Mouse (Mus musculus) neural tube, embryonic 14.5 days (tissue): ENCODE results near the gene Ppfia4. TPM values are rescaled to one million over a fixed set of nuclear protein-coding genes. Genes with fewer than 3 reads are reported as not detected.

Experiments used
- ATAC-seq: fragments of 200-750 bp; cut with Nextera tagmentation; 2 replicates; pipeline ENCODE4 v1.8.0; 2017; ENCODE audit warnings: low read depth, mild to moderate bottlenecking, moderate TSS enrichment, moderate library complexity
- H3K27ac ChIP-seq: fragments of 300-500 bp; sonication (generic); 2 replicates; pipeline ENCODE4 v1.5.1; 2014; ENCODE audit warnings: low read depth, mild to moderate bottlenecking, control low read depth, low read length, moderate library complexity, mixed read lengths
- H3K27me3 ChIP-seq: fragments of 300-500 bp; sonication (generic); 2 replicates; pipeline ENCODE4 v1.6.1; 2014; ENCODE audit warnings: low read length; ENCODE audit not compliant: control insufficient read depth, insufficient read depth
- H3K36me3 ChIP-seq: fragments of 300-500 bp; sonication (generic); 2 replicates; pipeline ENCODE4 v1.6.1; 2014; ENCODE audit warnings: low read length, mixed read lengths; ENCODE audit not compliant: control insufficient read depth, insufficient read depth
- H3K4me1 ChIP-seq: fragments of 300-500 bp; sonication (generic); 2 replicates; pipeline ENCODE4 v1.6.1; 2014; ENCODE audit warnings: low read length; ENCODE audit not compliant: control insufficient read depth, insufficient read depth
- H3K4me2 ChIP-seq: fragments of 300-500 bp; sonication (generic); 2 replicates; pipeline ENCODE4 v1.6.1; 2014; ENCODE audit warnings: mild to moderate bottlenecking, low read depth, low read length, control low read depth
- H3K4me3 ChIP-seq: fragments of 300-500 bp; sonication (generic); 2 replicates; pipeline ENCODE4 v1.5.1; 2014; ENCODE audit warnings: low read depth, low read length, control low read depth, mixed read lengths
- H3K9ac ChIP-seq: fragments of 300-500 bp; sonication (generic); replicated peaks from 2 replicates; pipeline ENCODE4 v1.6.1; 2014; ENCODE audit warnings: low read depth, mild to moderate bottlenecking, control low read depth, low read length, mixed read lengths
- H3K9me3 ChIP-seq: fragments of 300-500 bp; sonication (generic); 2 replicates; pipeline ENCODE4 v1.6.1; 2016; ENCODE audit warnings: low read length; ENCODE audit not compliant: control insufficient read depth
- WGBS: fragments of 180-500 bp; shearing (Covaris S2); extraction: QIAGEN DNeasy Blood & Tissue Kit; methylation state at CpG from one replicate; pipeline ENCODE4 v1.1.7; 2014; 5-methylcytosine and 5-hydroxymethylcytosine counted together
- polyA plus RNA-seq: library from polyadenylated mRNA; unstranded; fragments of >200 nt; fragmentation: Nextera tagmentation; extraction: Ambion mirVana; gene quantifications from 2 replicates; pipeline ENCODE4 v1.2.1, GENCODE M21; 2014

Ppfia4 gene
- polyA plus RNA-seq, 1 experiment from 2014 or later, result 24.2 TPM

DNA sequence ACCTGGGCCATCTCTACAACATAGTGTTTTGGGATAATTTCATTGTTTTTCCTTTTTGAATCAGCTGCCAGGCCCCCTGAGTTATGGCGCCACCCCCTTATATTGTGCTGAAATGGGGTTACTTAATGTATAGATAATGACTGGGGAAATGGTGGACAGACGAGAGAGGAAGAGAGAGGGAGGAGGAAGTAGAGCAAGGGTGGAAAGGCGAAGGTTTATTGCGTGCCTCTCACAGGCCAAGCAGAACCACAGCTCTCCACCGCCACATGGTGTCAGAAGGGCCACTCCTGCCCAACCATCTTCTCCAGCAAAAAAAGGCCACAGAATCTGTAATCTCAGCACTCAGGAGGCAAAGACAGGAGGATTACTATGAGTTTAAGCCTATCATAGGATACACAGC lies 17.5 kb downstream of the Ppfia4 start:
- no peaks in the 10 kb centered on the region for H3K36me3 ChIP-seq
- H3K4me3 ChIP-seq, result no peak overlapping the region
- no peak for ATAC-seq
- H3K4me2 ChIP-seq, result no peak overlapping the region
- no peak overlapping the region for H3K9ac ChIP-seq
- H3K27me3 ChIP-seq, result no peaks in the 10 kb centered on the region
- no peak overlapping the region for H3K27ac ChIP-seq
- no peaks in the 10 kb centered on the region for H3K9me3 ChIP-seq
- H3K4me1 ChIP-seq, result no peaks in the 10 kb centered on the region
- WGBS, result 88% methylated on average over 5 of the region's 5 CpGs

DNA sequence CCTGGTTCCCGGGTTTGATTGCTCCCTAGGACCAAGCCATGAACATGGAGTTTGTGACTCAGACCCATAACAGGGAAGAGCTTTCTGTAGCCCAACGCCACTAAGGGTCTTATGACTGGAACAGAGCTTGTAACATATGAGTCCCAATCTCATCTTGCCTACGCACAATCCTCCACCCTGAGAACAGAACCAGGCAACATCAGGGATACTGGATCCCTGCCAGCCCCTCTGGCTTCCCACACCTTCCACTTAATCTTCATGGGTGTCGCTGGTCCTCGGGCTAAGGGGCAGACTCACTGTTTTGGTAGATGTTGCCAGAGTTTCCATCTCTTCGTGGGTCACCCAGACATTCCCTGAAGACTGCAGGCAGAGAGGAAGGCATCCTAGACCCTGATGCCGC lies 21.0 kb downstream of the Ppfia4 start:
- Histone ChIP-seq H3K4me3 (no peak overlapping the region), H3K4me2 (no peak overlapping the region), H3K27ac (no peak overlapping the region), H3K36me3 (no peaks in the 10 kb centered on the region), H3K27me3 (no peaks in the 10 kb centered on the region), H3K9me3 (no peaks in the 10 kb centered on the region), H3K9ac (no peak overlapping the region), H3K4me1 (no peaks in the 10 kb centered on the region)
- 91% methylated on average over 7 of the region's 7 CpGs for WGBS
- ATAC-seq, result no peak

DNA sequence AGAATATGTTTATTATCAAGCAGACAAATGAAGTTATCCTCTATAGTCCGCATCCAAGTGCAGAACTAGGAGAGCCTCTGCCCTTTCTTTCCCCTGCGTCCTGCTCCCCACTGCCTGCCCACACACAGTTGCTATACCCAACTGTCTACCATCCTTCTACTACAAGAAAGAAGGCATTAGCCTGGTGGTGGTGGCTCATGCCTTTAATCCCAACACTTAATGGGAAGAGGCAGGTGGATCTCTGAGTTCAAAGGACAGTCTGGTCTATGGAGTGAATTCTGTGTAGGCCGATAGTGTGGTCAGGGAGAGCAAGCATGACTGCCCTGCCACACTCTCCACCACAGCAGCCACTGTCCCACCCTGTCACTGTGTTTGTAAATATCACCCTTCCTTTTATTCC lies 22.0 kb downstream of the Ppfia4 start:
- no peak overlapping the region for H3K27ac ChIP-seq
- H3K4me2 ChIP-seq, result no peak overlapping the region
- no peaks in the 10 kb centered on the region for H3K9me3 ChIP-seq
- WGBS, result 91% methylated on average over 3 of the region's 3 CpGs
- H3K9ac ChIP-seq, result no peak overlapping the region
- no peaks in the 10 kb centered on the region for H3K27me3 ChIP-seq
- no peaks in the 10 kb centered on the region for H3K4me1 ChIP-seq
- ATAC-seq, result no peak
- H3K4me3 ChIP-seq, result no peak overlapping the region
- H3K36me3 ChIP-seq, result no peaks in the 10 kb centered on the region

DNA sequence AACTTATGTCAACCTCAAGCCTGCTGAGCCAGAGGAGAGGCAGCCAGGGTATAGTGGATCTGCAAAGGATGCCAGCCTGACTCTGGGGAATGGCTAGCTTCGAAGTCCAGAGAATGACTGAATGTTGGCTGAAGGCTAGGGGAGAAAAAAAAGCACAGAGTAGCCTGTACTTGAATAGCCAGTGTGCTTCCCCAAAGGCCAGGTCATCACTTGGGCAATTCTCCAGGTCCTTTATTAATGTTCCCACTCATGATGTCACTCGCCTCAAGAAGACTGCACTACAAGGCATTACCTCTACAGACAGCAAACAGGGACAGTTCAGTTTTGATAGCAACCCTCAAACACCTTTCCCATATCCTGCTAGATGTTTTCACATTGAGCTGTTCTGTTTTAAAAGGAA lies 22.4 kb downstream of the Ppfia4 start:
- Histone ChIP-seq H3K9me3 (no peaks in the 10 kb centered on the region), H3K4me1 (no peaks in the 10 kb centered on the region), H3K36me3 (no peaks in the 10 kb centered on the region), H3K9ac (no peak overlapping the region), H3K4me2 (no peak overlapping the region), H3K27ac (no peak overlapping the region), H3K4me3 (no peak overlapping the region), H3K27me3 (no peaks in the 10 kb centered on the region)
- 94% methylated on average over 2 of the region's 2 CpGs for WGBS
- no peak for ATAC-seq

DNA sequence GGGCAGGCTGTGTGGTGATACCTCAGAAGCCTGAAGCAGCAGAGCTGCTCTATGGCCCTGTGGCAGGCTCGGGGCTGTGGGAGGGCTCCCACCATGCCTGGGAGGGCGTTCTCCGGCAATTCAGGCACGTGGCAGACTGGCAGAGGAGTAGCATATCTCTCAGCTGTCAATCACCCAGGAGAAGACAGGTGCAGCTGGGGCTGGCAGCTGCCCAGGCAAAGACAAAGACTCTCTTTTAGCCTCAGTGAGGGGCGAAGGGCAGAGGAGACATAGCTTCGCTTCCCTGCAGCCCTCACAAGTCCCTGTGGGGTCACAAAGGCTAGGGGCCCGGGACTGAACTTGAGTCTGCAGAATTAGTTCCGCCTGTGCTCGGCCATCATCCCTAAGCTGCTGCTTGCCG lies 25.3 kb downstream of the Ppfia4 start:
- peaks cover 5% of the 10 kb centered on the region; the same call in 1 of the 2 replicates for H3K4me1 ChIP-seq
- no peaks in the 10 kb centered on the region for H3K27me3 ChIP-seq
- H3K4me2 ChIP-seq, result no peak overlapping the region
- H3K9me3 ChIP-seq, result no peaks in the 10 kb centered on the region
- WGBS, result 34% methylated on average over 10 of the region's 10 CpGs
- no peak overlapping the region for H3K9ac ChIP-seq
- no peak for ATAC-seq
- no peaks in the 10 kb centered on the region for H3K36me3 ChIP-seq
- no peak overlapping the region for H3K4me3 ChIP-seq
- no peak overlapping the region for H3K27ac ChIP-seq

DNA sequence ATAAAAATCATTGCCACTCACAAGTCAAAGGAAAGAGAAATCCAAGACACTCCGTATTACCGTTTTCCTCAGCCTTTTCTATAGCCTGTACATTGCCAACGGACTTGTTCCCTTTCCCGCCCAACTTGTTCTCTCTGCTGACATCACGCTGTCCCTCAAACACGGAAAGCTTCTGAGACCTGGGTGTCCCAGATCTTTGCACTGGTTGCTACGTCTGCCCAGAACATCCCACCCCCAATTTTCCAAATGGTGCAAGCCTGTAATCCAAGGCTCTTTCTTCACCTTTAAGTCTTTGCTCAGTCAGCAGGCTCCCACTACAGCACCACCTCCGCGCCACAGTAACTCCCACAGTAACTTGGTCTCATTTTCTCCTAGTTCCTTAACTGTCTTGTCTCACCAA lies 27.8 kb downstream of the Ppfia4 start:
- Histone ChIP-seq H3K27ac (no peak overlapping the region), H3K4me1 (peaks cover 5% of the 10 kb centered on the region; the same call in 1 of the 2 replicates), H3K9ac (no peak overlapping the region), H3K4me2 (no peak overlapping the region), H3K9me3 (no peaks in the 10 kb centered on the region), H3K36me3 (no peaks in the 10 kb centered on the region), H3K4me3 (no peak overlapping the region), H3K27me3 (peaks cover 4% of the 10 kb centered on the region; the same call in 1 of the 2 replicates)
- 94% methylated on average over 9 of the region's 9 CpGs for WGBS
- no peak for ATAC-seq

DNA sequence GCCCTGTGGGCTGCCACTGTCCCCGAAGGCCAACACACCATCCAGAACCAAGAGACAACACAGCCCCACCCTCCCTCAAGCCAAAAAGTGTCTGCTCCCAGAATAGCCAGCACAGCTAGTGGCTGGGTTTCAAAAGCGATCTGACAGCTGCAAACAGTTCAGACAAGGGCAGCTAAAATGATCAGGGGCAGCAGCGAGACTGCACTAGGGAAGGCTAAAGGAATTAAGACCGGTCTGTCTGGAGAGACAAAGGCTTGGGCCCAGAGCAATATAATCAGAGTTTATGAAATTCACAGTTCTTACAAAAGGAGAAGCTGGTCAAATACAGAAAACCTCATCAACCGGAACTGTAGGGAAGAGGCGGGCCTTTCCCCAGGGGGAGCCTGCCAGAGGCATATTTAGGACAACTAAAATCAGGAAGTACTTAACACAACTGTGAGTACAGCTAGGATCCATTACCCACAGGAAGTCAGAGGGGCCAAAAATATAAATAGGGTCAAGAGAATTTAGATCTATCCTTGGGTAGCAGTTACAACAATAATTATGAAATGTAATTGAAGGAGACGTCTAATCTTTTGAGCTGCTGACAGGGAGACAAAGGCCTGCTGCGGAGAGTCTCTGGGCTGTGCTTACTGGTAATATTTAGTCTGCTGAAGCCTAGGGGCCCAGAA lies 30.0 kb downstream of the Ppfia4 start:
- Histone ChIP-seq H3K9me3 (no peaks in the 10 kb centered on the region), H3K27me3 (peaks cover 11% of the 10 kb centered on the region), H3K9ac (no peak overlapping the region), H3K36me3 (no peaks in the 10 kb centered on the region), H3K4me2 (no peak overlapping the region), H3K4me3 (no peak overlapping the region), H3K4me1 (peaks cover 11% of the 10 kb centered on the region; the same call in 1 of the 2 replicates), H3K27ac (peak overlapping the region; percentile 5; the same call in 1 of the 2 replicates)
- ATAC-seq, result no peak
- 44% methylated on average over 8 of the region's 8 CpGs for WGBS

DNA sequence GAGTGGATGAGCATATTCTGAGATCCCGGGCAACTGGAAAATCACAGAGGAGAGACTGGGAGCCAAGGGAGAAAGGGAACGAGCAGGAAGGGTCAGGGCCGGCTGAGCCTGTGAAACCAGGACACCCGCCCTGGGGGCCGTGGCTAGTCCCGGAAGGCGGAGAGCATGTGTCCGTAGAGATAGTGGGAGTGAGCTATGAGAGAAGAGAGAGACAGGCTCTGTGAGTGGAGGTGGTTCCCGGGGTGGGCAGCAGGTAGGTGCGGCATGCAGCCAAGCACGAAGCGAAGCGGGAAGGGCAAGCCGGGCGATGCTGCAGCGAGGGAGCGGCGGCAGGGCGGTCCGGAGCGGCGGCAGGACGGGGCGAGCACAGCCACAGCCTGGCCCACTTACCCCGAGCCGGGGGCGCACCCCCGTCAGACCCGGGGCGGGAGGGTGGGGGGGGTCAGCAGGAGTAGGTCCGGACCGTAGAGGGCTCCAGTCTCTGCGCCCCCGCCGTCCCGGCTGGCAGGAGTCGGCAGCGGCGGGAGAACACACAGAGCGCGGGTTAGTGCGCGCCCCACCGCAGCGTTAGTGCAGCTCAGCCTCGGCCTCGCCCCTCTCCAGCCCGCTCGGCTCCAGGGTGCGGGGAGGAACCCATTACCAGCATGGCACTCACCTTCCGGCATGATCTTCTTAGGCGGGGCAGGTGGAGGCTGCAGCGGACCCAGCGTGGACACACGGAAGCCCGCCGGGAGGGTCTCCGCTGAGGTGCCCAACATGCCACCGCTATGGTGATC lies 33.9 kb downstream of the Ppfia4 start:
- Histone ChIP-seq H3K27me3 (peaks cover 11% of the 10 kb centered on the region), H3K4me1 (peaks cover 11% of the 10 kb centered on the region; the same call in 1 of the 2 replicates), H3K9me3 (no peaks in the 10 kb centered on the region), H3K27ac (no peak overlapping the region), H3K36me3 (no peaks in the 10 kb centered on the region), H3K9ac (peak overlapping the region; percentile 17), H3K4me3 (peak overlapping the region; percentile 29), H3K4me2 (peak overlapping the region; percentile 75)
- 7% methylated on average over 35 of the region's 59 CpGs for WGBS
- peak; percentile 72; the same call in 1 of the 2 replicates for ATAC-seq

DNA sequence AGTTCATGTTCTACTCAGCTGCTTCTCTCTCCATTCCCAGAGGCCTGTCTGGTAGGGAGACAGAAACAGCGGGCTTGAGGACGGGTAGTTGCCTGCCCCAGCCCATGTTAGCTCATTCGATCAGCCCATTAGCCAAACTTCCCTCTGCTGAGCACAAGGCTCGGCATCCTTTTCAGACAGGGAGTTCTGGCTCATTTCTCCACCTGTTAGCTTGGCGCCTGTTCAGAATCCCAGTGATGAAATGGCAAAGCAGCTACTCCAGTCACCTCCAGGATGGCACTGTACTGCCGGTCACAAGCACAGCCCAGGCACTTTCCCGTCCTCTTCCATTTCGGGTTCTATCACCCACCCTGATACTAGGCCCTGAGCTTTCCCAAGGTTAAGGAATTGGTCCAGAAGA lies 35.5 kb downstream of the Ppfia4 start:
- no peak overlapping the region for H3K9ac ChIP-seq
- no peaks in the 10 kb centered on the region for H3K9me3 ChIP-seq
- no peak for ATAC-seq
- H3K4me1 ChIP-seq, result peaks cover 6% of the 10 kb centered on the region; the same call in 1 of the 2 replicates
- H3K4me2 ChIP-seq, result no peak overlapping the region
- H3K27me3 ChIP-seq, result peaks cover 11% of the 10 kb centered on the region
- WGBS, result 84% methylated on average over 8 of the region's 8 CpGs
- H3K36me3 ChIP-seq, result no peaks in the 10 kb centered on the region
- H3K27ac ChIP-seq, result no peak overlapping the region
- H3K4me3 ChIP-seq, result no peak overlapping the region
